Mouse (Mus musculus): ENCODE measurements around the gene Hecw2.

- TF ChIP-seq CTCF (IDR thresholded peaks at IDR 0.05) (no peak), EP300 (IDR thresholded peaks at IDR 0.05) (no peak)
Observed at GRCm38 (mm10) chr1:53941528-53941927, 253.4 kb downstream of the Hecw2 start.
